In the genomic region with DNA sequence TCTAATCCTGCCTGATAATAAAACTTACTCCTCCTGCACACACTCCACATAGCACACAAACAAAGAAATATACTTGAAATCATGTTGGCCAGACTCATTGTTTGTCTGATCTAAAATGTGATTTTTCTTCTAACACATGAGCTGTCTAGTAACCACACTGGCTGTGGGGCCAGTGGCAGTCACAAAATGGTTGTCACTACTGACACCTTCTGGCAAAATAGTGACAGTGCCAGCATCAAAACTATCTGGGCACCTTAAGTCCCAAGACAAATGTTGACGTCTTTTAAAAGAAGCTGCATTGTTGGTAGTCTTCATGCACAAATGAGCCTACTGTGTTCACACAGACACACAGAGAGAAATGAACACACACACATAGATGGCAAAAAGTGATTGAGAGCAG, we compare ENCODE assay signal across 14 mouse cellular contexts. TPM values are rescaled to one million over a fixed set of nuclear protein-coding genes. Genes with fewer than 3 reads are reported as not detected.
DNase-seq lines count a peak whose midpoint lies in the region; ATAC-seq and TF ChIP-seq lines count a peak whose summit lies in the region.
"Had no signal": no experiment of that assay in that cellular context is flagged by ENCODE, and none has a peak within 500 bp of the region (broad histone marks: within the 10 kb centered on the region; RNA-seq: fewer than 3 reads in every experiment).

No protein-coding gene starts in this region.

- no peaks in the 10 kb centered on the region for H3K9me3 ChIP-seq in kidney, embryonic 15.5 days (replicated peaks)

- TF ChIP-seq POLR2A in cerebellum, adult 2 months (IDR thresholded peaks at IDR 0.05; ENCODE audit: borderline replicate concordance, insufficient read depth, low read length) = no peak
- TF ChIP-seq POLR2A in kidney, adult 2 months (IDR thresholded peaks at IDR 0.05; ENCODE audit: low read depth, low read length) = no peak

- TF ChIP-seq CTCF in cerebellum, adult 2 months (IDR thresholded peaks at IDR 0.05; ENCODE audit: borderline replicate concordance, insufficient read depth, low read depth, low read length) = peak; percentile 54; the same call in 1 of the 2 replicates
- peak; percentile 55 for TF ChIP-seq CTCF in kidney, adult 2 months (conservative IDR thresholded peaks at IDR 0.05; ENCODE audit: insufficient read depth, insufficient read length, low read depth, low read length)

- no peak overlapping the region for H3K9ac ChIP-seq in kidney, embryonic 15.5 days

- no peaks in the 10 kb centered on the region for H3K36me3 ChIP-seq in kidney, adult 2 months (ENCODE audit: control insufficient read depth, insufficient read depth, low read length)
- no peaks in the 10 kb centered on the region for H3K36me3 ChIP-seq in kidney, embryonic 15.5 days

- no peak overlapping the region for H3K27ac ChIP-seq in cerebellum, adult 2 months (ENCODE audit: insufficient read depth, low read length)
- no peak overlapping the region for H3K27ac ChIP-seq in kidney, adult 2 months (ENCODE audit: insufficient read depth, low read depth, low read length)
- no peak overlapping the region for H3K27ac ChIP-seq in kidney, embryonic 15.5 days

- H3K27me3 ChIP-seq in cerebellum, adult 2 months (ENCODE audit: control insufficient read depth, insufficient read depth, low read length) = no peaks in the 10 kb centered on the region
- no peaks in the 10 kb centered on the region for H3K27me3 ChIP-seq in kidney, adult 2 months (replicated peaks; ENCODE audit: control insufficient read depth, insufficient read depth, low read length)
- H3K27me3 ChIP-seq in kidney, embryonic 15.5 days = no peaks in the 10 kb centered on the region

- H3K4me1 ChIP-seq in cerebellum, adult 2 months (ENCODE audit: control insufficient read depth, insufficient read depth, low read length) = no peaks in the 10 kb centered on the region
- H3K4me1 ChIP-seq in kidney, adult 2 months (ENCODE audit: control insufficient read depth, insufficient read depth, low read length) = no peaks in the 10 kb centered on the region
- no peaks in the 10 kb centered on the region for H3K4me1 ChIP-seq in kidney, embryonic 15.5 days

- DNase-seq in cerebellum, adult 2 months = no peak
- no peak for DNase-seq in kidney, adult 2 months
- peak; percentile 45 for DNase-seq in A20 (ENCODE audit: low read depth, low spot score)
- peak; percentile 73 for DNase-seq in embryo, embryonic 10.5 days (ENCODE audit: low spot score)
- no peak for DNase-seq in yolk sac, embryonic 10.5 days (ENCODE audit: low spot score)
- DNase-seq: cerebellum, adult 11 months had no signal

- H3K4me3 ChIP-seq in cerebellum, adult 2 months (replicated peaks; ENCODE audit: insufficient read depth, low read depth, low read length) = no peak overlapping the region
- H3K4me3 ChIP-seq in kidney, adult 2 months (ENCODE audit: insufficient read depth, low read depth, low read length) = no peak overlapping the region
- H3K4me3 ChIP-seq in kidney, embryonic 15.5 days (replicated peaks) = no peak overlapping the region

- WGBS in cerebellum, adult 2 months = 7% methylated on average over 1 of the region's 1 CpGs
- 0% methylated on average over 1 of the region's 1 CpGs for WGBS in kidney, adult 2 months
- WGBS in kidney, embryonic 15.5 days = 6% methylated on average over 1 of the region's 1 CpGs

- ATAC-seq in cerebellum, adult (ENCODE audit: insufficient number of reproducible peaks, low FRiP score, low TSS enrichment) = no peak
- ATAC-seq in kidney, embryonic 15.5 days (replicated peaks; ENCODE audit: low FRiP score) = no peak
- ATAC-seq in granulocyte monocyte progenitor cell, adult 5-6 weeks (replicated peaks; ENCODE audit: poor library complexity, severe bottlenecking) = no peak

- H3K4me2 ChIP-seq in kidney, embryonic 15.5 days = no peak overlapping the region

RNA-seq across cellular contexts. Expression of a gene that starts 32.2 kb away (rescaled TPM):
- 453 and 497 TPM in 2 replicates for polyA plus RNA-seq in cerebellum, adult 2 months (2012; rRNA removed)
- 136 and 169 TPM in 2 replicates for polyA plus RNA-seq in kidney, adult 2 months (2012; rRNA removed)
- polyA plus RNA-seq in kidney, embryonic 15.5 days (2015; fragmentation: Nextera tagmentation; extraction: Ambion mirVana) = 22.9 and 25.0 TPM in 2 replicates
- total RNA-seq in granulocyte monocyte progenitor cell, adult 5-6 weeks (2014; fragmentation: Nextera tagmentation) = 20.9 and 24.9 TPM in 2 replicates
- 12.3 and 17.3 TPM in 2 replicates for total RNA-seq in granulocyte monocyte progenitor cell, adult 5-6 weeks (2017)

RNA-seq across cellular contexts. Expression of a gene that starts 34.4 kb away (rescaled TPM):
- polyA plus RNA-seq in cerebellum, adult 2 months (2012; rRNA removed) = not detected in 2 replicates
- not detected in 2 replicates for polyA plus RNA-seq in kidney, adult 2 months (2012; rRNA removed)
- polyA plus RNA-seq in kidney, embryonic 15.5 days (2015; fragmentation: Nextera tagmentation; extraction: Ambion mirVana) = not detected in 2 replicates
- not detected in 2 replicates for total RNA-seq in granulocyte monocyte progenitor cell, adult 5-6 weeks (2014; fragmentation: Nextera tagmentation)
- total RNA-seq in granulocyte monocyte progenitor cell, adult 5-6 weeks (2017) = not detected in 2 replicates
- polyA plus RNA-seq: heart, embryonic 14.5 days; kidney, embryonic 16.5 days; lung, embryonic 16.5 days; small intestine, adult 2 months had no signal

RNA-seq across cellular contexts. Expression of a gene that starts 58.0 kb away (rescaled TPM):
- not detected in 2 replicates for polyA plus RNA-seq in cerebellum, adult 2 months (2012; rRNA removed)
- not detected in 2 replicates for polyA plus RNA-seq in kidney, adult 2 months (2012; rRNA removed)
- polyA plus RNA-seq in kidney, embryonic 15.5 days (2015; fragmentation: Nextera tagmentation; extraction: Ambion mirVana) = not detected in 2 replicates
- not detected in 2 replicates for total RNA-seq in granulocyte monocyte progenitor cell, adult 5-6 weeks (2014; fragmentation: Nextera tagmentation)
- total RNA-seq in granulocyte monocyte progenitor cell, adult 5-6 weeks (2017) = not detected in 2 replicates
- total RNA-seq: left cerebral cortex, adult 18-20 months had no signal
- polyA plus RNA-seq: heart, embryonic 14.5 days; kidney, embryonic 16.5 days; lung, embryonic 16.5 days; small intestine, adult 2 months had no signal

Comparison
In these comparisons a context has a peak if more than half of its experiments do, and no peak if none do; other contexts are left out.
1. DNase-seq: peak in A20 (single experiment) and embryo, embryonic 10.5 days (single experiment); none in cerebellum, adult 2 months (0 of 2), kidney, adult 2 months (single experiment) and yolk sac, embryonic 10.5 days (single experiment).